Mouse (Mus musculus) spleen, adult 2 months (tissue): ENCODE measurements around the gene Ptcd2.

Source experiments
- CTCF ChIP-seq: fragments of 200-500 bp; IDR thresholded peaks from 2 replicates; pipeline ENCODE4 v1.5.1; 2011; ENCODE audit warnings: mild to moderate bottlenecking, inconsistent platforms; ENCODE audit not compliant: insufficient read depth, insufficient read length, insufficient replicate concordance; ENCODE audit errors: extremely low read depth
- POLR2A ChIP-seq: fragments of 200-500 bp; IDR thresholded peaks from 2 replicates; pipeline ENCODE4 v1.6.1; 2011; ENCODE audit warnings: low read depth, low read length, inconsistent platforms

GRCm38 (mm10) chr13:99287786-99288185, 56.7 kb downstream of the Ptcd2 start:
- TF ChIP-seq CTCF (no peak), POLR2A (no peak)
